Mouse (Mus musculus) lung, postnatal 0 days (tissue): ENCODE data around the gene Gm48551. TPM values are rescaled to one million over a fixed set of nuclear protein-coding genes. Genes with fewer than 3 reads are reported as not detected.
A peak's percentile ranks its signal among the peaks of the same experiment; 100 is the strongest.

Source experiments
- ATAC-seq: fragments of 200-750 bp; cut with Nextera tagmentation; 2 replicates; pipeline ENCODE4 v1.8.0; 2017; ENCODE audit warnings: moderate library complexity
- DNase-seq: peaks from one replicate; pipeline ENCODE4 v3.0.0-alpha.2; 2016; ENCODE audit warnings: low spot score
- H3K27ac ChIP-seq: fragments of 300-500 bp; sonication (generic); 2 replicates; pipeline ENCODE4 v1.5.1; 2014; ENCODE audit warnings: antibody characterized with exemption, mild to moderate bottlenecking, low read length, mixed read lengths
- H3K27me3 ChIP-seq: fragments of 300-500 bp; sonication (generic); replicated peaks from 2 replicates; pipeline ENCODE4 v1.6.1; 2014; ENCODE audit warnings: low read length, mixed read lengths; ENCODE audit not compliant: insufficient read depth
- H3K36me3 ChIP-seq: fragments of 300-500 bp; sonication (generic); 2 replicates; pipeline ENCODE4 v1.6.1; 2014; ENCODE audit warnings: low read length, mixed read lengths; ENCODE audit not compliant: insufficient read depth
- H3K4me1 ChIP-seq: fragments of 300-500 bp; sonication (generic); 2 replicates; pipeline ENCODE4 v1.6.1; 2014; ENCODE audit warnings: antibody characterized with exemption, low read depth, low read length, mixed read lengths; ENCODE audit not compliant: insufficient read depth
- H3K4me2 ChIP-seq: fragments of 300-500 bp; sonication (generic); replicated peaks from 2 replicates; pipeline ENCODE4 v1.6.1; 2014; ENCODE audit warnings: low read depth, mild to moderate bottlenecking, low read length, moderate library complexity, mixed read lengths
- H3K4me3 ChIP-seq: fragments of 300-500 bp; sonication (generic); 2 replicates; pipeline ENCODE4 v1.5.1; 2014; ENCODE audit warnings: low read depth, low read length
- H3K9ac ChIP-seq: fragments of 300-500 bp; sonication (generic); replicated peaks from 2 replicates; pipeline ENCODE4 v1.6.1; 2014; ENCODE audit warnings: low read depth, mild to moderate bottlenecking
- H3K9me3 ChIP-seq: fragments of 300-500 bp; sonication (generic); 2 replicates; pipeline ENCODE4 v1.6.1; 2016; ENCODE audit warnings: low read length, mixed read lengths
- CTCF ChIP-seq: IDR thresholded peaks from 2 replicates; pipeline ENCODE4 v1.5.1; 2016; ENCODE audit warnings: antibody characterized with exemption, mild to moderate bottlenecking
- EP300 ChIP-seq: IDR thresholded peaks from 2 replicates; pipeline ENCODE4 v1.6.1; 2016; ENCODE audit warnings: antibody characterized with exemption, mild to moderate bottlenecking, control low read depth
- WGBS: fragments of 180-500 bp; shearing (Covaris S2); extraction: QIAGEN DNeasy Blood & Tissue Kit; methylation state at CpG from one replicate; pipeline ENCODE4 v1.1.7; 2014; 5-methylcytosine and 5-hydroxymethylcytosine counted together
- polyA plus RNA-seq: library from polyadenylated mRNA; unstranded; fragments of >200 nt; fragmentation: Nextera tagmentation; extraction: Ambion mirVana; gene quantifications from 2 replicates; pipeline ENCODE4 v1.2.1, GENCODE M21; 2015

Gene Gm48551
- polyA plus RNA-seq, 1 experiment from 2014 or later = 2.4 TPM

DNA sequence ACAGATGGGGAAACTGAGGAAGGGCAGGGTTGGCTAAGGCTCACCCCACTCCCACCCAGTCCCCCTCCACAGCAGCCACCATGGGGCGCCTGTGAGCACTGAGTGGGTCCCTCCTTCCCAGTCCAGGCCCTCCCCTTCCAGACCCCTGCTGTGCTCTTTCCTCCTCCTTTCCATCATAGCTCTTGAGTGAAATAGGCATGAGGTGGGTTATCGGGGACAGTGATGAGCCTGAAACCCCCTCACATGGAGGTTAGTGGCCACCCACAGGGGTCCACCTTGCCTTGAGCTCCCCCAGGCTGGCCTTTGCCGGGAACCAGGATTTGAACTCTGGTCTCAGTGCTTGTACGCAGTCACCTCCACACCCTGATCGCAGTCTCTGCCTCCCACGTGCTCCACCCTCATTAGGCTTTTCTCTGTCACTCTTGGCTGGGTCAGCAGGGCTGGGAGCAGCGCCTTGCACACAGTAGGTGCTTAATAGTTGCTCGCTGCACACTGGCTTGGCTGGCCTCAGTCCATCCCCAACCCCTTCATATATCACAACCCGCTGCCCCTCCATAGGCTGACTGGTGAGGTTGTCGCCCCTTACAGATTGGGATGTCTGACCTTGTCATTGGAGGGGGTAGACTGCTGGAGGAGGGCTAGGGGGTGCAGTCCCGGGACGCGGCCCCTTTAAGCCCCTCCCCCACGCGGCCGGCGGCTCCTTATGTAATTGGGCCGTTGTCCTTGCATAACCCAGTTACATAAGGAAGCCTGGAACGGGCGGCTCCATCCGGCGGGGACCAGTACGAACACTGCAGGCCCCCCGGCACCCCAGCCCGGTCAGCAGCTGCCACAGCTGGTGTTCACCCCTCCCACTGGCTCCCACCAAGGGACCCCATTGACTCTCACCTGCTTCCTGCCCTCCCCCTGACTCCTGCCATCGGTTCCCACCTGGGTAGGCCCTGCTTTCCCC lies 29.3 kb downstream of the Gm48551 start:
- H3K4me2 ChIP-seq = peak overlapping the region; percentile 52
- DNase-seq (peak; percentile 90), ATAC-seq (peak; percentile 49)
- peaks cover 60% of the 10 kb centered on the region for H3K4me1 ChIP-seq
- no peaks in the 10 kb centered on the region for H3K27me3 ChIP-seq
- WGBS = 24% methylated on average over 24 of the region's 26 CpGs
- H3K9me3 ChIP-seq = no peaks in the 10 kb centered on the region
- peak; percentile 40 for TF ChIP-seq CTCF
- peak; percentile 89 for TF ChIP-seq EP300
- 0 out of 2 replicates have a peak overlapping the region, but pooled peaks have one; percentile 16 for H3K9ac ChIP-seq
- H3K36me3 ChIP-seq = no peaks in the 10 kb centered on the region
- peak overlapping the region; percentile 89 for H3K27ac ChIP-seq
- H3K4me3 ChIP-seq = 0 out of 2 replicates have a peak overlapping the region, but pooled peaks have one; percentile 10

DNA sequence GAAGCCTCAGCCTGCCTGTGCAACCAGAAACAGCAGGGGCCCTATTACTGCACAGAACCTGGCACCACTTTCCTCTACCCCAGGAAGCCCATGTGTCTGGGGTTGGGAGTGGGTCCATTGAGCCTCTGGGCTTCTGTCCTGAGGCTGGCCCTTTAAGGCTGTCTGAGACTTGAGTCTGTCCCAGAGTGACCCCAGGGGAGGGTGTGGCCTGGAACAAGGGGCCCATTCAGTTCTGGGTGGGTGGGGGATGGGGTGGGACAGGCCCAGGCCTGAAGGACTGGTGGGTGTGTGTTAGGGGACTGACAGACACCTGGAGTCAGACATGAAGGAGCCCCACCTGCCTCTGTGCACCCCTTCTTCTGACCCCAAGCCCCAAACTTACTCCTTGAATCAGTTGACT lies 30.4 kb downstream of the Gm48551 start:
- Histone ChIP-seq H3K4me2 (peak overlapping the region; percentile 52), H3K9me3 (no peaks in the 10 kb centered on the region), H3K27me3 (no peaks in the 10 kb centered on the region), H3K36me3 (no peaks in the 10 kb centered on the region), H3K4me1 (peaks cover 54% of the 10 kb centered on the region), H3K27ac (peak overlapping the region; percentile 89), H3K4me3 (no peak overlapping the region), H3K9ac (no peak overlapping the region)
- DNase-seq (peak; percentile 53), ATAC-seq (no peak)
- no peak for TF ChIP-seq EP300
- TF ChIP-seq CTCF = no peak

GRCm38 (mm10) chr10:81415146-81415545 lies 30.9 kb downstream of the Gm48551 start:
- WGBS = 63% methylated on average over 5 of the region's 5 CpGs
- DNase-seq (peak; percentile 4), ATAC-seq (no peak)
- Histone ChIP-seq H3K4me2 (no peak overlapping the region), H3K27me3 (no peaks in the 10 kb centered on the region), H3K4me3 (no peak overlapping the region), H3K27ac (peak overlapping the region; percentile 89; the same call in 1 of the 2 replicates), H3K36me3 (no peaks in the 10 kb centered on the region), H3K4me1 (peaks cover 54% of the 10 kb centered on the region), H3K9ac (no peak overlapping the region), H3K9me3 (no peaks in the 10 kb centered on the region)
- no peak for TF ChIP-seq CTCF
- no peak for TF ChIP-seq EP300

- TF ChIP-seq EP300 (no peak), CTCF (no peak)
- Histone ChIP-seq H3K27ac (peak overlapping the region; percentile 15; the same call in 1 of the 2 replicates), H3K9me3 (no peaks in the 10 kb centered on the region), H3K4me3 (no peak overlapping the region), H3K27me3 (no peaks in the 10 kb centered on the region), H3K4me2 (no peak overlapping the region), H3K36me3 (no peaks in the 10 kb centered on the region), H3K4me1 (peaks cover 54% of the 10 kb centered on the region), H3K9ac (no peak overlapping the region)
- ATAC-seq (no peak), DNase-seq (no peak)
- WGBS = 57% methylated on average over 17 of the region's 17 CpGs
Measured at GRCm38 (mm10) chr10:81415549-81416310, 31.5 kb downstream of the Gm48551 start.

DNA sequence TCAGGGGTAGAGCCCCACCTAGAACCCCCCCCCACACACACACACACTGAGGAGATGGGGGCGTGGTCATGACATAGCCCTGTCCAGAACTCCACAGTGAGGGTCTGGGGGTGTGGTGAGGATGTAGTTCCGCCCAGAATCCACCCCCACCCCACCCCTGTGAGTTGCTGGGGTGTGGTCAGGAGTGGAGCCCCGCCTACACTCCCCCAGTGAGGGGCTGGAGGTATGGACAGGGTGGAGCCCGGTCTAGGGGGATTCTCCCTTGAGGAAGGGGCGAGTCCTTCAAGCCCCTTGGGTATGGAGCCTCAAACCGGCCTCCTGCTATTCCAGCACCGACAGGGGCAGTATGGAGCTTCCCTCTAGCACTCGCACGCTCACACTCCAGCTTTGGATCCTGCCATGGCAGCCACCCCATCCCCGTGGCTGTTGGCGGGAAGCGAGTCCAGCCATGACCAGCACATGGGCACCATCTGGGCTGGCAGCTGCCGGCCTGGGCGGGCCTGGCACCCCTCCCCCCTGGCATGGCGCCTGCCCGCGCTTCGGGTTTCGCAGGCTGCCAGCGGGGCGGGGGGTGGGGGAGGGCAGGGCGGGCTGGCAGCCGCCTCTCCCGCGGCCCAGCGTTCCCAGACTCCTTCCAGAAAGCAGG lies 32.4 kb downstream of the Gm48551 start:
- Histone ChIP-seq H3K27me3 (no peaks in the 10 kb centered on the region), H3K9me3 (no peaks in the 10 kb centered on the region), H3K4me2 (peak overlapping the region; percentile 59), H3K9ac (no peak overlapping the region; the same call in 1 of the 2 replicates), H3K4me1 (peaks cover 47% of the 10 kb centered on the region), H3K27ac (peak overlapping the region; percentile 68), H3K4me3 (peak overlapping the region; percentile 30), H3K36me3 (no peaks in the 10 kb centered on the region)
- DNase-seq (peak; percentile 88), ATAC-seq (peak; percentile 52)
- 4% methylated on average over 15 of the region's 26 CpGs for WGBS
- TF ChIP-seq CTCF (peak; percentile 76), EP300 (no peak)
